Mouse (Mus musculus): Measurements from ENCODE around the gene Slc31a1. TPM values are rescaled to one million over a fixed set of nuclear protein-coding genes. Genes with fewer than 3 reads are reported as not detected.
A peak's percentile ranks its signal among the peaks of the same experiment; 100 is the strongest.

The Slc31a1 gene
- polyA plus RNA-seq, 1 experiment from 2014 or later: 45.7 TPM

DNA sequence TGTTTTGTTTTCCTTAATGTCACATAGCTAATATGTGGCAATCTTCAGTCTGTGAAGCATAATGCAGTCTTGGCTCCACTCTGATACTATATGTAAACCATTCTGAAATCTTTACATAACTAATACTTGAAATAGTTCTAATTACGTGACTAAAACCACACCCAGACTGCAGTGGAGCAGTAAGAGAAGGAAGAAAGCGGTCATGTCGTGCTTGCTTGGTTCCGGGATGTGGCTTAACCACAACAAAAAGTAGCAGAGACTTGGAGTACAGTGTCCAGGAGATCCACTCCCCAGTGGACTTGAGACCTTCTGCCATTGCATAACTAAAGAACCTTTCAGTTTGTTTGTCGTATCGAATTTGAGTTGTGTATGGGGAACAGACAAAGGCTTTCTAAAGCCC, 7.1 kb downstream of the Slc31a1 start:
- Histone ChIP-seq H3K9me3 (no peaks in the 10 kb centered on the region), H3K9ac (no peak overlapping the region), H3K27ac (no peak overlapping the region), H3K4me1 (no peaks in the 10 kb centered on the region), H3K4me3 (no peak overlapping the region), H3K4me2 (replicated peaks) (no peak overlapping the region), H3K36me3 (no peaks in the 10 kb centered on the region), H3K27me3 (no peaks in the 10 kb centered on the region)
- no peak for ATAC-seq (ENCODE audit: low FRiP score, low read depth)
- 92% methylated on average over 6 of the region's 6 CpGs for WGBS

DNA sequence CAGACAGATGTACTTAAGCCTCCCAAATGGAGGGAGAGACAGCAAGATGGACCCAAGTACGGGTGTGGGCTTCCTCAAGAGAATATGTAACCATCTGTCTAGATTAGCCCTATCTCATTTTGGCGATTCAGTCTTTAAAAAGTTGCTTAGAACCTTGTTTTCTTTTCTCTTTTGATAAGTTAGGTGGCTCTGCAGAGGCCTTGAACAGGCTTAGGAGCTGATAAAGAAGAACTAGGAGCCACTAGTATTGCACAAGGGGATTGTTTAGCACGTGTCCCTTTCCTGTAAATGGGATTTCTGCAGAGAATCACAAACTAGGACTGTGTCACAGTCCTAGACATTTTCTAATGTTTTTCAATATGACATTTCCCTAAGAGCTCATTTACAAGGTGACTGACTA, 8.6 kb downstream of the Slc31a1 start:
- no peak overlapping the region for H3K4me3 ChIP-seq
- no peaks in the 10 kb centered on the region for H3K4me1 ChIP-seq
- no peak overlapping the region for H3K9ac ChIP-seq
- H3K27me3 ChIP-seq: no peaks in the 10 kb centered on the region
- no peaks in the 10 kb centered on the region for H3K9me3 ChIP-seq
- no peak overlapping the region for H3K4me2 ChIP-seq (replicated peaks)
- WGBS: 81% methylated on average over 3 of the region's 3 CpGs
- no peaks in the 10 kb centered on the region for H3K36me3 ChIP-seq
- ATAC-seq (ENCODE audit: low FRiP score, low read depth): no peak
- no peak overlapping the region for H3K27ac ChIP-seq

DNA sequence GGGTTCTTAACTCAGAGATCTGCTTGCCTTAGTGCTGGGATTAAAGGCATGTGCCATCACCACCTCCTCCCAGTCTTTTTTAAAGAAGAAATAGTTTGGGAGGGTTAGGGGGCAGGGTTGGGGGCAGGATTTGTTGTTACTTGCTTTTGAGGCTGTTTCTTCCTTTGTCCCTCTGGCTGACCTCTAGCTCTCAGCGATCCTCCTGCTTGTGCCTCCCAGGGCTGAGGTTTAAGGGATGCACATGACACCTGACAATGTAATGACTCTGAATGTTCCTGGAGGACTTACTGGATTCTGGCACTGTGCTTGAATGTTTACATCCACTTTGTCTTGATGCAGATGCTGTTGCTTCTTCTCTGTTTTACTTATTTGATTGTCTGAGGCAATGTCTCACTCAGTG, 11.9 kb downstream of the Slc31a1 start:
- no peak overlapping the region for H3K4me3 ChIP-seq
- no peak overlapping the region for H3K9ac ChIP-seq
- ATAC-seq (ENCODE audit: low FRiP score, low read depth): no peak
- WGBS: 71% methylated on average over 1 of the region's 1 CpGs
- no peaks in the 10 kb centered on the region for H3K36me3 ChIP-seq
- H3K27ac ChIP-seq: no peak overlapping the region
- H3K27me3 ChIP-seq: no peaks in the 10 kb centered on the region
- no peak overlapping the region for H3K4me2 ChIP-seq (replicated peaks)
- no peaks in the 10 kb centered on the region for H3K9me3 ChIP-seq
- no peaks in the 10 kb centered on the region for H3K4me1 ChIP-seq

DNA sequence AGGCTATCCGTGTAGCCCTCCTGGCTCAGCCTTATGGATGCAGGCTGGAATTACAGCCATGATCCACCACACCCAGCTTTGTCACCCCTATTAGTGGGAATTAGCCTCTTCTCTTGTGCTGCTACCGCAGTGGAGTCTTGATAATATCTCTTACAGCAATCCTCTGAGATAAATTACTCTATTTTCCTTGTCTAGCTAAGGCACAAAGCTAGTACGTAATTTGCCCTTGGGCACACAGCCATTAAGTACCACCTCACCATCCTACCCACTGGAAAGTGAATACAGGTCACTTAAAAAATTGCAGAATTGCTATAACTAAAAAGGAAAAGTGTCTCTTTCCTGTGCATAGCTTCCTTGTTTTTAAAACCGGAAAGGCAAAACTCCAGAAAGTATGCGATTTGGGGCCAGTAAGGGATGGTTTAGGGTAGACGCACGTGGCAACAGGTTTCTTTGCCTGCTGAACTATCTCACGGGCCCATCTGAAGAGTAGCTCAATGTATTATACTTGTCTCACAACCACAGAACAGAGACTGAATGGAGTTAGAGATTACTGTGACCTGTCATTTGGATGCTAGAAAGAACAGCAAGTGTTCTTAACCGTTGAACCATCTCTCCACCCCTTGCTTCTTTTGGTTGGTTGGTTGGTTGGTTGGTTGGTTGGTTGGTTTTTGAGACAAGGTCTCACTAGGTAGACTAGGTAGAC, 12.4 kb downstream of the Slc31a1 start:
- no peaks in the 10 kb centered on the region for H3K36me3 ChIP-seq
- no peaks in the 10 kb centered on the region for H3K27me3 ChIP-seq
- H3K4me2 ChIP-seq (replicated peaks): no peak overlapping the region
- no peak for ATAC-seq (ENCODE audit: low FRiP score, low read depth)
- H3K27ac ChIP-seq: no peak overlapping the region
- no peaks in the 10 kb centered on the region for H3K4me1 ChIP-seq
- H3K9ac ChIP-seq: no peak overlapping the region
- H3K9me3 ChIP-seq: no peaks in the 10 kb centered on the region
- H3K4me3 ChIP-seq: no peak overlapping the region
- 83% methylated on average over 9 of the region's 9 CpGs for WGBS

DNA sequence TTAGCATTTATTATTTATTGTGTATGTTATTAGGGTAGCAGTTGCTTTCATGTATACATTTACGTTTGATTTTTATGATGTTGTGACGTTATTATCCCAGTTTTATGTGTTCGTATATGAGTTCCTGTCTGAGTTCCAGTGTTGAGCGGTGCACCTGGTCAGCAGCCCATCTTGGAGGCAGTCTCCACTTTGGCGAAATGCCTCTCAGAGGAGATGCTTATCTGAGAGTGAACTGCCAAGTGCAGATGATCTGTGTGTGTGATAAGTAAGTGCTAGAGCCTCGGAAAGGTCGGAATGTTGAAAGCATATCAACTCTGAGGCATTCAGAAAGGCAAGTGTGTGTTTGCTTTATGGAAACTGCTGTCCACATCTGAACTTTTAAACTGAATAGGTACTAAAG, 13.1 kb downstream of the Slc31a1 start:
- 45% methylated on average over 7 of the region's 7 CpGs for WGBS
- Histone ChIP-seq H3K4me2 (replicated peaks) (no peak overlapping the region), H3K9me3 (no peaks in the 10 kb centered on the region), H3K27ac (no peak overlapping the region), H3K9ac (no peak overlapping the region), H3K4me1 (no peaks in the 10 kb centered on the region), H3K36me3 (no peaks in the 10 kb centered on the region), H3K4me3 (no peak overlapping the region), H3K27me3 (no peaks in the 10 kb centered on the region)
- ATAC-seq (ENCODE audit: low FRiP score, low read depth): no peak

DNA sequence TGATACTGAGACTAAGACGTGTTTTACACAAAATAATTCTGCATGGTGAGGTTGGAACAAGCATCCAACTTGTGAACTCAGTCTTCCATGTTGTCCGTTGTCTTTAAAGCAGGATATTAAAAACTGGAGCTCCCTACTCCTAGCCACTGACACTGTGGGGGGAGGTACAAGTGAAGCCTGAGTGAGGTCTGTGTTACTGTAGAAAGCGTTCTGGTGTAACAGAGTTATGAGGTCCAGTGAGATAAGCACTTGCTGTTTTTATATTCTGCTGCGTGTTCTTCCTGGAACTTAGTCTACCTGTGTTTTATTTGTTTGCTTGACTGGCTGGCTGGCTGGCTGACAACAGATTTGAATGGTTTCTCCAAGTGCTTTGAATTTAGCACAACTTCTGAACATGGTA, 13.8 kb downstream of the Slc31a1 start:
- H3K27me3 ChIP-seq: no peaks in the 10 kb centered on the region
- H3K4me2 ChIP-seq (replicated peaks): no peak overlapping the region
- no peaks in the 10 kb centered on the region for H3K9me3 ChIP-seq
- no peaks in the 10 kb centered on the region for H3K36me3 ChIP-seq
- ATAC-seq (ENCODE audit: low FRiP score, low read depth): no peak
- no peak overlapping the region for H3K27ac ChIP-seq
- 65% methylated on average over 4 of the region's 4 CpGs for WGBS
- no peak overlapping the region for H3K9ac ChIP-seq
- no peak overlapping the region for H3K4me3 ChIP-seq
- no peaks in the 10 kb centered on the region; the same call in 1 of the 2 replicates for H3K4me1 ChIP-seq

DNA sequence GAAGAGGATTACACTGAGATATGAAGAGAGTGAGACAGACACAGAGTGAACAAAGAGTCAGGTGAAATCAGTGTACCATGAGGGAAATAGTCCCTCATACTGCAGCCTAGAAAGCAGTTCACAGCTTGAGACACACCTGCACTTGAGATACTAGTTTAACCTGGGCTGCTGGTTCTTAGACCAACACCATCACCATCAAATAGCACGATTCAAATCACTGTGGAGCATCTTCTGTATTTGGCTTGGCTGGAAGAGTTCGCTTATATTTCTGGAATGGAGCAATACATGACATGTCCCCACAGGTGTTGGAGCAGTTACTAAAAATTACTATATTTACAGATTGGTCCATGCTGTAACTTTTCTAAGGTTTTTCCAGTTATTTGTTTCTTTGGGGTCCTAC, 15.6 kb downstream of the Slc31a1 start:
- H3K4me2 ChIP-seq (replicated peaks): no peak overlapping the region
- H3K9ac ChIP-seq: no peak overlapping the region
- ATAC-seq (ENCODE audit: low FRiP score, low read depth): no peak
- H3K4me1 ChIP-seq: no peaks in the 10 kb centered on the region; the same call in 1 of the 2 replicates
- no peaks in the 10 kb centered on the region for H3K9me3 ChIP-seq
- H3K27me3 ChIP-seq: no peaks in the 10 kb centered on the region
- H3K27ac ChIP-seq: no peak overlapping the region
- no peaks in the 10 kb centered on the region for H3K36me3 ChIP-seq
- WGBS: 85% methylated on average over 2 of the region's 2 CpGs
- no peak overlapping the region for H3K4me3 ChIP-seq

DNA sequence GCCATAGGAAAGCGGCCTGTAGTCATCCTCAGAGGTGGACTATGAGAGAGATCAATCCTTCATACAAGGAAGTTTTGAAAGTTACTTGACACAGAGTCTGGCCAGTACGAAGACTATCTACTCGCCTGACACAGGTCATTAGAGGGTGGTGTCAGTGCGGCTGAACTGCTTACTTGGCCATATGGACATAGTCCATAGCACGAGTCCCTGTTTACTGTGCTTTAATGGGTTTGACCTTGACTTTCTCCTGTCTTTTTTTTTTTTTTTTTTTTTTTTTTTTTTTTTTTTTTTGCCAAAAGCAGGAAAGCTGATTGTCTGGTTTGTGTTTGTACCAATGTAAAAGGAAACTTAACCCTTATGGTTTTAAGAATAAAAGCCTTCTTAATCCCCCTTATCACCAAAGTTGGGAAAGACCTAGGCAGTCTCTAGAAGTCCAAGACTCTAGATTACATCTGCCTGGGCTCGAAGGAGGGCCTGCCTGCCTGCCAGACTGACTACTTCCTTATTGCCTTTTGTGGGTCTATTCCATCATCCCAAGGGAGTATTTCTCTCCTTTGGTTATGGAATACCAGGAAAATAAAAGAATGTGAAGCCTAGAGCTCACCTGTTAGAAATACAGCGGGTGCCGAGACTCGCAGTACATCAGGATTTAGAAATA, 19.3 kb downstream of the Slc31a1 start:
- H3K36me3 ChIP-seq: peaks cover 10% of the 10 kb centered on the region; the same call in 1 of the 2 replicates
- ATAC-seq (ENCODE audit: low FRiP score, low read depth): no peak
- H3K9me3 ChIP-seq: no peaks in the 10 kb centered on the region
- H3K4me1 ChIP-seq: no peaks in the 10 kb centered on the region; the same call in 1 of the 2 replicates
- no peaks in the 10 kb centered on the region for H3K27me3 ChIP-seq
- no peak overlapping the region for H3K27ac ChIP-seq
- H3K4me2 ChIP-seq (replicated peaks): no peak overlapping the region
- no peak overlapping the region for H3K9ac ChIP-seq
- no peak overlapping the region for H3K4me3 ChIP-seq
- 83% methylated on average over 9 of the region's 9 CpGs for WGBS

DNA sequence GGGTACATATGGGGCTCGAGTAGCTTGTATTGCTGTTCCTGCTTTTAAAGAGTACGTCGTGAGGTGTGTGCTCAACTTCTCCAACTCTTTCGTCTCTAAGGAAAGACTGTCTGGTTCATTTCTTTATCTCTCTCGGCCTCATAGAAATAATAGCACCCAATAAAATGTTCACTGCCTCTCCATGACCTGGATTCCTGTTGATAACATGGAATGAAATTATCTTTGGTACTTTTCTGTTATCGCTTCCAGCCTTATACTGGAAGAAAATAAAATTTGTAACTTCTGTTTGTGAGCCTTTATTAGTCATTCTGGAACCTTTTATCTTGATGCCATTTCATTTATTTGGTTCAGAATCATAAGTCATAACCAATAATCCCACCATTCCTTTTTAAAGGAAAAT, 22.7 kb downstream of the Slc31a1 start:
- Histone ChIP-seq H3K27ac (no peak overlapping the region), H3K4me1 (no peaks in the 10 kb centered on the region; the same call in 1 of the 2 replicates), H3K27me3 (no peaks in the 10 kb centered on the region), H3K36me3 (peaks cover 27% of the 10 kb centered on the region), H3K4me2 (replicated peaks) (no peak overlapping the region), H3K4me3 (no peak overlapping the region), H3K9me3 (no peaks in the 10 kb centered on the region), H3K9ac (no peak overlapping the region)
- WGBS: 88% methylated on average over 6 of the region's 6 CpGs
- no peak for ATAC-seq (ENCODE audit: low FRiP score, low read depth)

DNA sequence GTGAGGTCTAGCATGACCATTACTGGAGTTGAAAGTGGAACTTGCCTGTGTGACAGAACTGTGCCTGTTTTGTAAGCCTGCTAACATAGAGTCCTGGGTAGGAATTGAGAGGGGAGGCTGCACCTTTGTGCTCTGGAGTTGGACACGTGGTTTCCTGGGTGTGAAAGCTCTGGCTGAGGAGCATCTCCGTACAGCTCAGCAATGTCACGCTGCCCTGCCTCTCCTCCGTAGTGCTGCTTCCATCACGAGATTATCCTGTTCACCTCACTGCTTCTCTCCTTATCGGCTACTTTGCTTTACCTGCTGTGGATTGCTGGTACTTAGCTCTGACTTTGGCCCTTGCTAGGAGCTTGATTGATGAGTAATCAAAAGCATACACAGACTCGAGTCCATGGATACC, 23.2 kb downstream of the Slc31a1 start:
- 87% methylated on average over 7 of the region's 7 CpGs for WGBS

DNA sequence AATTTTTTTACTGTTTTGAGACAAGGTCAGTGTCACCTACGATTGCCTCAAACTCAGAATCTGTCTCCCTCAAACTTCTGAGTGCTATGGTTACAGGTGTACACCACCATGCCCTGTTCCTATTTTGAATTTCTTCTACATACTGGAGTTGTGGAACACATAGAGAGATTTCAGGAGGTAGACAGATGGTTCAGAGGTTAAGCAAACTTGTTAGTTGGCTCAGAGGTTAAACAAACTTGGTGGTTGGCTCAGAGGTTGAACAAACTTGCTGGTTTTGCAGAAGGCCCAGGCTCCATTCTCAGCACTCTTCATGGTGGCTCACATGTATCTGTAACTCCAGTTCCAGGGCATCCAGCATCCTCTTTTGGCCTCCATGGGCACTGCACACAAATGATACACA, 23.6 kb downstream of the Slc31a1 start:
- ATAC-seq (ENCODE audit: low FRiP score, low read depth): no peak
- no peak overlapping the region for H3K27ac ChIP-seq
- peaks cover 36% of the 10 kb centered on the region for H3K36me3 ChIP-seq
- H3K4me1 ChIP-seq: no peaks in the 10 kb centered on the region; the same call in 1 of the 2 replicates
- no peak overlapping the region for H3K4me2 ChIP-seq (replicated peaks)
- no peaks in the 10 kb centered on the region for H3K9me3 ChIP-seq
- H3K9ac ChIP-seq: no peak overlapping the region
- no peaks in the 10 kb centered on the region for H3K27me3 ChIP-seq
- whole genome bisulfite sequencing: 88% methylated on average over 1 of the region's 1 CpGs
- H3K4me3 ChIP-seq: no peak overlapping the region

More for the DNA sequence above, 23.2 kb downstream of the Slc31a1 start:
- H3K36me3 ChIP-seq: peaks cover 32% of the 10 kb centered on the region
- H3K27ac ChIP-seq: no peak overlapping the region
- H3K27me3 ChIP-seq: no peaks in the 10 kb centered on the region
- no peaks in the 10 kb centered on the region; the same call in 1 of the 2 replicates for H3K4me1 ChIP-seq
- ATAC-seq (ENCODE audit: low FRiP score, low read depth): no peak
- no peaks in the 10 kb centered on the region for H3K9me3 ChIP-seq
- H3K4me2 ChIP-seq (replicated peaks): no peak overlapping the region
- no peak overlapping the region for H3K4me3 ChIP-seq
- no peak overlapping the region for H3K9ac ChIP-seq

DNA sequence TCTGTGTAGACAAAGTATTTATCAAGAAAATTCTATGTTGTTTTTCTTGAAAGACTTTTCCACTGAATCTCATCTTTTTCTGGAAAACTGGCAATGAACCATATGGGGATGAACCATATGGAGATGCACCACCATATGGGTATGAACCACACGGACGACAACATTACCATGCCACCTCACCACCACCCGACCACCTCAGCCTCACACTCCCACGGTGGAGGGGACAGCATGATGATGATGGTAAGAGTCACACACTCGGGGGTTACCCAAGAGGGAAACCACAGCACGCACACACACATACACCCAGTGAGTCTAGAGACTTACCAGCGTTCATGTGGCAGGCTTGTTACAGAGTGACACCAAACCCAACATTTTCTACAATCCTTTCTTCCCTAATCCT, 24.9 kb downstream of the Slc31a1 start:
- 0 out of 2 replicates have a peak, but pooled peaks have one; percentile 40 for ATAC-seq (ENCODE audit: low FRiP score, low read depth)
- no peak overlapping the region for H3K4me3 ChIP-seq
- no peaks in the 10 kb centered on the region for H3K27me3 ChIP-seq
- WGBS: 93% methylated on average over 7 of the region's 7 CpGs
- H3K36me3 ChIP-seq: peaks cover 47% of the 10 kb centered on the region
- no peaks in the 10 kb centered on the region for H3K4me1 ChIP-seq
- H3K9ac ChIP-seq: no peak overlapping the region
- no peak overlapping the region for H3K27ac ChIP-seq
- H3K9me3 ChIP-seq: no peaks in the 10 kb centered on the region
- no peak overlapping the region for H3K4me2 ChIP-seq (replicated peaks)

All from limb, embryonic 13.5 days (tissue).